Mouse (Mus musculus): ENCODE results near the gene Cyp1b1. TPM values are rescaled to one million over a fixed set of nuclear protein-coding genes. Genes with fewer than 3 reads are reported as not detected.

The Cyp1b1 gene
- total RNA-seq, 4 experiments from 2014 or later, result 3.7 to 7.4 (median 4.5) TPM

- no peak for DNase-seq (ENCODE audit: low spot score)
Measured at GRCm38 (mm10) chr17:79653171-79653570, 61.7 kb downstream of the Cyp1b1 start.

Other genes with a start within 250 kb of the Cyp1b1 start
- 10 to 100 TPM in 3 of 4 experiments, 1 to 10 TPM in 1; 9.6 to 15.5 (median 14.7) TPM for gene Rmdn2, start 103.2 kb downstream of the Cyp1b1 start, total RNA-seq (2022)
- 10 to 100 TPM; 31.8 to 33.7 (median 32.1) TPM for gene Atl2, start 181.1 kb upstream of the Cyp1b1 start, total RNA-seq (2022)